Mouse (Mus musculus) kidney, postnatal 14 days (tissue): ENCODE data around the gene Dpf2.
A peak's percentile ranks its signal among the peaks of the same experiment; 100 is the strongest.

Source experiments
- DNase-seq: peaks from one replicate; pipeline ENCODE4 v3.0.0; 2022; ENCODE audit warnings: mixed read lengths

Gene Dpf2

GRCm38 (mm10) chr19:5935266-5935665, 22.5 kb upstream of the Dpf2 start:
- DNase-seq, result peak; percentile 79

DNA sequence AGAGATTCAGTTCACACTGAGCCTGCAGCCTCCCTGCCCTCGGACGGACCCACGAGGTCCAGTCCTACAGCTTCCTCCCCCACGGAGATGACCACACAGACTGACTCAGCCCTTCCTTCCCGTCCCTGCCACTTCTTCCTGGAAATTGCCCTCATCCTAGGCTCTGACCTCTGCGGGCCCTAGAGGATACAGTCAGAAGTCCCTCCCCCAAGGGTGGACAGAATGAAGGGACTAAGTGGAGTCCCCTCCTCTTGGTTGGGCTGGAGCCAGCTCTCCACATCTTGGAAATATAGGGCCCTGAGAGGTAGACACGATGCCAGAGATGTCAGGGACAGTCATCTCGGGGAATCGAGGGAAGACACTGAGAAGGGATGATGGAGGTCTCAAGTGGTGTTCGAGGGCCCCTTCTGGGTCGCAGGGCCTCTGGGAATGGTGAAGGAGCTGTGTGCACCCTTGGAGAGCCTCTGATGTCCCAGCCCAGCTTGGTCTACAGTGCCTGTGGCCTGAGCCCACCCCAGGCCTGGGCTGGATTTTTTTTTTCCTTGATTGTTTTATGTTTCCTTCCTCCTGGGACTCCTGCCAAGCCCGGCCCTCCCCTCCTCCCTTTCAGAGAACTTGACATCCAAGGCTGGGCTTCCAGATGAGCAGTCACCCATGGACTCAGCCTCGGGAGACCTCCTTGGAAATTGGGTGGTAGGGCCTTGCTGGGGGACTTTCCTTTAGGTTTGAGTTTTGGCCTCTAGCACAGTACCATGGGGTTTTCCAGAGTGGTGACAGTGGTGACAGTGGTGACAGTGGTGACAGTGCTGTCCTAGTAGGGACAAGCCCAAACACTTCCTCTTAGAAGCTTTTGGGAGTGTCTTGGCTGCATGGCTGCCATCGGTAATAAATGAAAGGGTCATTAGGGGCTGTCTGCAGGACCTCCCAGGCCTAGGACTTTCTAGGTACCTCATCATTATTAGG, 17.1 kb upstream of the Dpf2 start:
- DNase-seq, result peak; percentile 91

GRCm38 (mm10) chr19:5928546-5928945, 15.7 kb upstream of the Dpf2 start:
- DNase-seq, result no peak

DNA sequence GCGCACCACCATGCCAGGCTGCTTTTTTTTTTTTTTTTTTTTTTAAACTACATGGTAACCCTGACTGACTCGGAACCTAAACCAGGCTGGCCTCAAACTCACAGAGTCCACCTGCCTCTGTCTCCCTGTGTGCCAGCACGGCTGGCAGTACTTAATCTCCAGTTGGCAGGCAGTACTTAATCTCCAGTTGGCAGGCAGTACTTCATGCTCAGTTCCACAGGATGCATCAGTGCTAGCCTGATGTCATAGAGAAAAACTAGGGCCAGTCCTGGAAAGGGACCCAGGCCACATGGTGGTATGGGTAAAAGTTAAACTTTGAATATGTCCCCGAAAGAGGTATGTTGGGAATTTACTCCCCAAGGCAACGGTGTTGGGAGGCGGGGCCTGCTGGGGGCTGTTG, 15.3 kb upstream of the Dpf2 start:
- DNase-seq, result peak; percentile 37

GRCm38 (mm10) chr19:5927532-5927931, 14.7 kb upstream of the Dpf2 start:
- DNase-seq, result no peak

- peak; percentile 68 for DNase-seq
Measured at GRCm38 (mm10) chr19:5927026-5927425, 14.2 kb upstream of the Dpf2 start.

DNA sequence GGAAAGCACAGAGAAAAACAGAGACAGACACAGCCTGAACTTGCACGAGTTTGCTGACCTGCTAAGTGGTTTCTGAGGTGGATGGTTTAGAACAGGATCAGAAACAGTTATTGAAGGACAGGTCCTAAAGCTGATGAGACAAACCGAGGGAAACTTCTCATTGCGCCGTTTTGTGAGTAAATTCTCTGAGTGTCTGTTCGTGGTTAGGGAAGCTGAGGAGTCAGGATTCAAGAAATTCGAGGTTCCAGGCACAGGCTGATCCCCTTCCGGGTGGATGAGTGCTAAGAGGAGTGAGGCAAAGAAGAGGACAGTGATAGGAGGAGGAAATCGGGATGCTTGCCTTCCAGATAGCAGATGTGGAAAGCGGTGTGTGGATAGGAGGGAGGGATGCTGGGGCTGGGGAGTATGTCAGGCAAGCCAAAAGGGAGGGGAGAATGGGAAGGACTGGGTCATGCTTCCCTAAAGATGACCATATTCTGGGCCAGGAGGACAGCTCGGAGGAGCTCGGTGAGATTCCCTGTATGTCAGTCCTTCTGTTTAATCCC, 12.6 kb upstream of the Dpf2 start:
- no peak for DNase-seq

DNA sequence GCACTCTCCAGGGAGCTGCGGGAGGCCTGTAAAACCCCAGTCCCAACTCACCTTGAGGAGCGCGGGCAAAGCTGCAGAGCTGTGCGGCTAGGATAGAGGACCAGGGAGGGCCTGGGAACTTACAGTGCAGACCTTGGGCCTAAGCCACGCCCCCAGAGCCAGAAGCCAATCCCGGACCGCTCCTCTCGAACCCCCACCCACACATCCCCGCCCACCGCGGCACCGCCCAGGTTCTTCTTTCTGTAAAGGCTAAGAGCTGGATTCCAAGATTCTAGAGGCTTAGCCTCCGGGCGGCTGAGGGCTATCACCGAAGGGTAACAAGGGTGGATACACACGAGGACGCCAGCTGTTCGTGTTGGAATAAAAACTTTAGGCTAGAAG, 11.9 kb upstream of the Dpf2 start, which contains the start of gene Cdc42ep2:
Gene Cdc42ep2 (minus strand): TSS at position 104 of the 381 bp plus-strand sequence.
- DNase-seq, result peak; percentile 98

DNA sequence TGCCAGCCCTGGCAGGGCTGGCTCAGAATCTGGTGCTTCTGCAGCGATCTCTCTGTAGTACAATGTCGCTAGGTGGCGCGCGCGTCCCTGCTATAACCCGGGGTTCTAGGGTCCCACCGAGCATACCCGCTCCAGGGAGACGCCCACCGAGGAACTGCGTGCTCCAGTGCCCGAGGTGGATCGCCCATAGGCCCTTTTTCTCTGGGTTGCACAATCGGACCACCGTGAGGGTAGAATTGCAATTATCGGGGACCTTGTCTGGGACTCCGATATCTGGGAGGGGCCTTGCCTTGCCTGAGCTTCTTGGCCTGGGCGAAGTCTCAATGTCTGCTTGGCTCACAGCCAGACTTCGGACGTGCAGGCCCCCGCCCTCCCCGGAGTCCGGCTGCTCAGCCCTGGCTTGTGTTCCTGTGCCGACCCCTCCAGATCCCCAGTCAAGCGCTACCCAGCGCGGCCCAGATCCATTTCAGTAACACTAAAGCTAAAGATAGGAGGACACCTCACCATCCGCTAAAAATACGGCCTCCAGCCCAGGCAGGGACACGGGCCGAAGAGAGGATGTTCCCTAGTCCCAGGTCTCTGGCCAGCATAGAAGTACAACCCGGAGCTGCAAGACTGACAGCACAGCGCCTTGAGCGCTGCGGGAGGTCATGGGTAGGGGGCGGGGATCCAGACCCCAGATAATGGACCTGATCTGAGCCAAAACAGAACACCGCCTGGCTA, 11.3 kb upstream of the Dpf2 start:
- peak; percentile 95 for DNase-seq

- DNase-seq, result no peak
Measured at GRCm38 (mm10) chr19:5922963-5923362, 10.2 kb upstream of the Dpf2 start.

GRCm38 (mm10) chr19:5922119-5922942, 9.5 kb upstream of the Dpf2 start:
- peak; percentile 43 for DNase-seq

DNA sequence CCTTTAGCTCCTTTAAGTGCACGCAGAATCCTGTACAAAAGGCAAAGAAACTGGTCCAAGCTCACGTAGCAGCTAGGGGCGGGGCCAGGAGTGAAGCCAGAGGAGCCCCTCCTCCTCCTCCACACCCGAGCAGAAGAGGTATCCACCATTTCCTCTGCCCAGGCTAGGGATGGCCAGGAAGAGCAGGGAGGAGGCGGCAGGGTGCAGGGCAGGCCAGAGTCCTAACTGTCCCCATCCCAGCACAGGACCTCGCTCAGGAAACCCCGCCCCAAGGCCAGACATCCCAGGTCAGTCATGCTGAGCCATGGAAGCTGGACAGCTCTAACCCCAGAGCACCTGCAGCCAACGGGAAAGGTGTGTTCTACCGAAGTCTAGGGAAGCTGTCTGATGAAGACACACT, 8.9 kb upstream of the Dpf2 start:
- peak; percentile 66 for DNase-seq

DNA sequence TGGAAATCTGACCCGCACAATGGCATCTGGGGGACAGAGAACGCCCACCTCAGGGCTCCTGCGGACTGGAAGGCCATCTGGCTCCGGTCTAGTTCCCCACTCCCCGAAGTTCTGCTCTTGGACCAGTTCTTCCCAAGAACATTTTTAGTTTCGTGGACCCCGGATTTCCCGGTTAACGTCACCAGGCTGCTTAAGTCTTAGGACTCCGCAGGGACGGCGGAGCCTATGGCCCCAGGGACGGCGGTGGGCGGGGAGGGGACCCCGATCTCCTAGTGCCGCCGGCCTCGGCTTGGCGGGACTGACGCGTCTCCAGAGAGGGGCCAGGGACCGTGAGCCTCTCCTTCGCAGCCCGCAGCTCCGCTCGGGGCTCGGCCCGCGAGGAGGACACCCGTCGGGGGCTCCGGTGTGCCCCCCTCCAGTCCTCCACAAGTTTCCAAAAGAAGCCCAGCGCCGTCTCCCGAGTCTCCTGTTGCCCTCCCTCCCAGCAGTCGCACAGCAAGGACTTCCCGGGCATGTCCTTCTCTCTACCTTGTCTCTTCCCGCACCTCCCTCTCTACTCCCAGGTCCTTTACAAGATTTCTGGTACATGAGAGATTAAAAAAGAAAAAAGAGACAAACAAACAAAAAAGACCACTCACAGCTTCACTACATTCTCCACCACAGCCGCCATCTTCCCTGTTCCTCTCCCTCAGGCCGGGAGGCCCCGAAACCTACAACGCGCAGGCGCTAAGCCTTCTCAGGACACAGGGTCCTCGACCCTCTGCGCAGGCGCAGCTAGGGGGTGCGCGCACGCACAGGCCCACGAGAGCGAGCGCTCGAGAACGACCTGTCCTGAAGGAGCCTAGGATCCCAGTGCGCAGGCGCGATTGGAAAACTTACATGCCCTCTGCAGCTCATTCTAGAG, 455 bp downstream of the Dpf2 start:
- peak; percentile 100 for DNase-seq

GRCm38 (mm10) chr19:5911430-5912102, 1.2 kb downstream of the Dpf2 start:
- DNase-seq, result no peak

GRCm38 (mm10) chr19:5910221-5910620, 2.6 kb downstream of the Dpf2 start:
- no peak for DNase-seq

DNA sequence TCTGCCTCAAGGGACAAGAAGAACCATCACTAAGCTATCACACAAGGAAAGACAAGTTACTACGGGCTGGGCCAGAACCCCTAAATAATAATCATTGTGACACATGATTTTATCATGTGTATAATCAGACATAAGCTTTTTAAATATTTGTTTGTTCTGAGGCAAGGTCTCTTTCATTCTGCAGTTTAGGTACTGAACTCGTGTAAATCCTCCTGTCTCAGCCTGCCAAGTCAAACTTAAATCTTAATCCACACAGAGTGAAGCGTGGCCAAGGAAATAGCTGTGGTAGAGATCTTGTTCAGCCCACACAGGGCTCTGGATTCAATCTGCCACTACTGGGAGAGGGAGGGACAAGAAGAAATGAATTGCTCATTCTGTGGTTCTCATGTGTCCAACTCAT, 5.5 kb downstream of the Dpf2 start:
- DNase-seq, result no peak

GRCm38 (mm10) chr19:5894002-5894678, 18.7 kb downstream of the Dpf2 start, which contains the start of gene Tigd3:
Gene Tigd3 (minus strand): TSS chr19:5894149.
- DNase-seq, result peak; percentile 97

GRCm38 (mm10) chr19:5893282-5894001, 19.4 kb downstream of the Dpf2 start:
- no peak for DNase-seq

DNA sequence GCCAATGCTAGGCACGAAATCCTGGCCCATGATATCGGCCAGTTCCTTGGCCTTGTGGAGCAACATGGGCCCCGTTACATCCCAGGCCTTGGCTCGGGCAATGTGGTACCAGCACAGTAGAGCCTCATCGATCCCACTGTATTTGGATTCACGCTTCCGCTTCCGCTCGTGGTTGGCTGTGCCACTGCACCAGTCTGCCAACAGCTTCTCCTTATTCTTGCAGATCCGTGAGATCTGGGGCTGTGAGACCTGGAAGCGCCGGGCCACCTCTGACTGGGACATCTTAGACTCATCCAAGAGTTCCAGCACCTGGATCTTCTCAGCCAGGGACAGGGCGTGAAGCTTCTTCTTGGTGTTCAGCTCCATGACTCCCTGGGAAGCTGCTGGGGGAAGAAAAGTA, 20.1 kb downstream of the Dpf2 start:
- no peak for DNase-seq

DNA sequence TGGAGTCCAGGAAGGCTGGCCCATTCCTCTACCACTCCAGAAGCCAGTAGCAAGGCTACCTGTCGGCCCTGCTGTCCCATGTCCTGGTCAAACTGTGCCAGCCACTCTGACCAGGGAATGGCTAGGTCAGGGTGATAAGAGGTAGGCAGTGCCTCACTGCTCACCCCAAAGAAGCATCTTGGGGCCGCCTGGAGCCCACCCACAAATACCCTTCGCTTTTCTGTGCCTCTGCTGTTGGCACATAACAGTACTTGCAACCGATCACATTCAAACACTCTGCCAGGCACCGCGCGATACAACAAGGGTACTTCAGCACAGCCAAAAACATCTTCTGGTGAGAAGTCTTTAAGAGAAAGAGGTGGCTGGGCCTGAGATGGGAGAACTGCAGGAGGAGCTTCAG, 20.5 kb downstream of the Dpf2 start:
- no peak for DNase-seq
